In genomic region chr19:3368276-3368675, GRCm38 (mm10) we compare ENCODE assay signal across 27 mouse cellular contexts. TPM values are rescaled to one million over a fixed set of nuclear protein-coding genes. Genes with fewer than 3 reads are reported as not detected.
DNase-seq lines count a peak whose midpoint lies in the region; ATAC-seq and TF ChIP-seq lines count a peak whose summit lies in the region.
"Had no signal": no experiment of that assay in that cellular context is flagged by ENCODE, and none has a peak within 500 bp of the region (broad histone marks: within the 10 kb centered on the region; RNA-seq: fewer than 3 reads in every experiment).

No protein-coding gene starts in this region.

- no peak for ATAC-seq in intestine, postnatal 0 days
- no peak for ATAC-seq in intestine, embryonic 15.5 days
- ATAC-seq in liver, postnatal 0 days, result no peak
- ATAC-seq in liver, embryonic 11.5 days (replicated peaks; ENCODE audit: low FRiP score), result no peak
- ATAC-seq: CD4-positive, CD25-positive, alpha-beta regulatory T cell, adult 4 months; forebrain, embryonic 13.5 days; hindbrain, embryonic 16.5 days; Patski had no signal

- no peak for TF ChIP-seq EP300 in liver, postnatal 0 days (IDR thresholded peaks at IDR 0.05; ENCODE audit: low read depth)
- TF ChIP-seq EP300 in ES-Bruce4 (IDR thresholded peaks at IDR 0.05; ENCODE audit: insufficient read depth, low read depth, low read length), result no peak

- H3K27ac ChIP-seq in intestine, postnatal 0 days (ENCODE audit: low read depth, low read length), result no peak overlapping the region
- no peak overlapping the region for H3K27ac ChIP-seq in intestine, embryonic 15.5 days
- no peak overlapping the region for H3K27ac ChIP-seq in liver, postnatal 0 days (ENCODE audit: low read depth)
- no peak overlapping the region for H3K27ac ChIP-seq in liver, embryonic 11.5 days (ENCODE audit: low read depth, low read length)
- no peak overlapping the region for H3K27ac ChIP-seq in ES-Bruce4 (ENCODE audit: insufficient read depth, low read length)
- no peak overlapping the region for H3K27ac ChIP-seq in small intestine, adult 2 months (ENCODE audit: insufficient read depth, low read depth, low read length)
- H3K27ac ChIP-seq: forebrain, embryonic 13.5 days; hindbrain, embryonic 10.5 days; kidney, embryonic 15.5 days; limb, embryonic 10.5 days; limb, embryonic 15.5 days; neural tube, embryonic 13.5 days had no signal

- peak; percentile 43 for TF ChIP-seq CTCF in intestine, postnatal 0 days (IDR thresholded peaks at IDR 0.05; ENCODE audit: low read depth)
- TF ChIP-seq CTCF in liver, postnatal 0 days (IDR thresholded peaks at IDR 0.05; ENCODE audit: low read depth), result 0 out of 2 replicates have a peak, but pooled peaks have one; percentile 18
- peak; percentile 21 for TF ChIP-seq CTCF in ES-Bruce4 (IDR thresholded peaks at IDR 0.05; ENCODE audit: low read depth, low read length)
- peak; percentile 15; the same call in 1 of the 2 replicates for TF ChIP-seq CTCF in small intestine, adult 2 months (IDR thresholded peaks at IDR 0.05; ENCODE audit: extremely low read depth, insufficient read length, insufficient replicate concordance, low read depth, low read length)

- no peaks in the 10 kb centered on the region for H3K9me3 ChIP-seq in intestine, postnatal 0 days (ENCODE audit: control insufficient read depth)
- H3K9me3 ChIP-seq in intestine, embryonic 15.5 days, result no peaks in the 10 kb centered on the region
- no peaks in the 10 kb centered on the region for H3K9me3 ChIP-seq in liver, postnatal 0 days (ENCODE audit: low read length)
- no peaks in the 10 kb centered on the region for H3K9me3 ChIP-seq in liver, embryonic 11.5 days (ENCODE audit: control insufficient read depth, low read length)
- no peaks in the 10 kb centered on the region for H3K9me3 ChIP-seq in ES-Bruce4 (replicated peaks; ENCODE audit: control insufficient read depth, insufficient read depth, low read length, poor library complexity, severe bottlenecking)
- H3K9me3 ChIP-seq: forebrain, embryonic 13.5 days; heart, embryonic 12.5 days; limb, embryonic 10.5 days; limb, embryonic 15.5 days; neural tube, embryonic 13.5 days had no signal

- no peak overlapping the region for H3K4me3 ChIP-seq in intestine, postnatal 0 days (ENCODE audit: low read depth, low read length)
- no peak overlapping the region for H3K4me3 ChIP-seq in intestine, embryonic 15.5 days (replicated peaks)
- no peak overlapping the region for H3K4me3 ChIP-seq in liver, postnatal 0 days (ENCODE audit: low read depth, low read length)
- H3K4me3 ChIP-seq in liver, embryonic 11.5 days (ENCODE audit: low read depth, low read length), result no peak overlapping the region
- H3K4me3 ChIP-seq in ES-Bruce4 (ENCODE audit: low read depth, low read length), result no peak overlapping the region
- H3K4me3 ChIP-seq in small intestine, adult 2 months (ENCODE audit: low read depth, low read length), result no peak overlapping the region
- H3K4me3 ChIP-seq: forebrain, embryonic 13.5 days; heart, embryonic 12.5 days; hindbrain, embryonic 10.5 days; kidney, embryonic 15.5 days; limb, embryonic 10.5 days; limb, embryonic 15.5 days; neural tube, embryonic 13.5 days had no signal

- 93% methylated on average over 3 of the region's 3 CpGs for WGBS in intestine, postnatal 0 days
- WGBS in intestine, embryonic 15.5 days, result 92% methylated on average over 3 of the region's 3 CpGs
- 83% methylated on average over 3 of the region's 3 CpGs for WGBS in liver, postnatal 0 days (ENCODE audit: insufficient replicate concordance)
- 87% methylated on average over 3 of the region's 3 CpGs for WGBS in liver, embryonic 11.5 days
- WGBS in small intestine, adult 2 months, result 95% methylated on average over 3 of the region's 3 CpGs

- no peak overlapping the region for H3K9ac ChIP-seq in intestine, postnatal 0 days (ENCODE audit: low read depth, low read length)
- no peak overlapping the region for H3K9ac ChIP-seq in intestine, embryonic 15.5 days
- H3K9ac ChIP-seq in liver, postnatal 0 days (replicated peaks), result no peak overlapping the region
- H3K9ac ChIP-seq in liver, embryonic 11.5 days (ENCODE audit: low read depth, low read length), result no peak overlapping the region
- no peak overlapping the region for H3K9ac ChIP-seq in ES-Bruce4 (ENCODE audit: low read depth, poor library complexity, severe bottlenecking)
- H3K9ac ChIP-seq: forebrain, embryonic 13.5 days; heart, embryonic 12.5 days; kidney, embryonic 15.5 days; limb, embryonic 15.5 days; neural tube, embryonic 13.5 days had no signal

- peaks cover 96% of the 10 kb centered on the region for H3K36me3 ChIP-seq in intestine, postnatal 0 days (ENCODE audit: control insufficient read depth, insufficient read depth)
- peaks cover 12% of the 10 kb centered on the region for H3K36me3 ChIP-seq in intestine, embryonic 15.5 days
- peaks cover 78% of the 10 kb centered on the region for H3K36me3 ChIP-seq in liver, postnatal 0 days (replicated peaks; ENCODE audit: insufficient read depth, low read length)
- peaks cover 11% of the 10 kb centered on the region; the same call in 1 of the 2 replicates for H3K36me3 ChIP-seq in liver, embryonic 11.5 days (ENCODE audit: control insufficient read depth, insufficient read depth, low read length)
- H3K36me3 ChIP-seq in ES-Bruce4 (ENCODE audit: control insufficient read depth, insufficient read depth, low read length, poor library complexity, severe bottlenecking), result peaks cover 5% of the 10 kb centered on the region; the same call in 1 of the 2 replicates
- peaks cover 80% of the 10 kb centered on the region for H3K36me3 ChIP-seq in small intestine, adult 2 months (ENCODE audit: control insufficient read depth, insufficient read depth, low read length)
- H3K36me3 ChIP-seq: hindbrain, embryonic 10.5 days had no signal

- no peak for TF ChIP-seq POLR2A in ES-Bruce4 (IDR thresholded peaks at IDR 0.05; ENCODE audit: insufficient read depth, low read length)
- no peak for TF ChIP-seq POLR2A in small intestine, adult 2 months (IDR thresholded peaks at IDR 0.05; ENCODE audit: low read depth, low read length)

- H3K4me2 ChIP-seq in intestine, postnatal 0 days (replicated peaks; ENCODE audit: low read depth), result no peak overlapping the region
- no peak overlapping the region for H3K4me2 ChIP-seq in intestine, embryonic 15.5 days (replicated peaks)
- no peak overlapping the region for H3K4me2 ChIP-seq in liver, postnatal 0 days (ENCODE audit: low read depth, low read length)
- H3K4me2 ChIP-seq in liver, embryonic 11.5 days, result no peak overlapping the region
- H3K4me2 ChIP-seq: forebrain, embryonic 13.5 days; heart, embryonic 12.5 days; kidney, embryonic 15.5 days; limb, embryonic 15.5 days; midbrain, embryonic 11.5 days; neural tube, embryonic 13.5 days had no signal

- no peaks in the 10 kb centered on the region for H3K27me3 ChIP-seq in intestine, postnatal 0 days (replicated peaks; ENCODE audit: control insufficient read depth, insufficient read depth, low read length)
- no peaks in the 10 kb centered on the region for H3K27me3 ChIP-seq in intestine, embryonic 15.5 days (replicated peaks)
- no peaks in the 10 kb centered on the region for H3K27me3 ChIP-seq in liver, postnatal 0 days (ENCODE audit: insufficient read depth, low read length)
- H3K27me3 ChIP-seq in liver, embryonic 11.5 days (replicated peaks; ENCODE audit: control insufficient read depth, insufficient read depth, low read length), result no peaks in the 10 kb centered on the region
- H3K27me3 ChIP-seq in ES-Bruce4 (ENCODE audit: control insufficient read depth, insufficient read depth, low read length, poor library complexity, severe bottlenecking), result no peaks in the 10 kb centered on the region
- H3K27me3 ChIP-seq in small intestine, adult 2 months (ENCODE audit: control insufficient read depth, insufficient read depth, low read length), result no peaks in the 10 kb centered on the region
- H3K27me3 ChIP-seq: forebrain, embryonic 13.5 days; heart, embryonic 12.5 days; kidney, embryonic 15.5 days; limb, embryonic 15.5 days; neural tube, embryonic 13.5 days; Patski had no signal

- no peak for DNase-seq in liver, postnatal 0 days
- DNase-seq in liver, embryonic 11.5 days (ENCODE audit: low spot score), result no peak
- no peak for DNase-seq in cerebellum, adult 11-12 months
- no peak for DNase-seq in cerebellum, adult 8-10 months
- DNase-seq: adrenal gland, adult 8-10 months; cerebellum, adult 9-10 months; cerebellum, postnatal 36 days; gastrocnemius, postnatal 25 days; heart, adult 18-20 months; lung, postnatal 36 days; right cerebral cortex, postnatal 4 days had no signal

- no peaks in the 10 kb centered on the region for H3K4me1 ChIP-seq in intestine, postnatal 0 days (replicated peaks; ENCODE audit: control insufficient read depth, insufficient read depth, low read length)
- H3K4me1 ChIP-seq in intestine, embryonic 15.5 days (replicated peaks), result no peaks in the 10 kb centered on the region
- H3K4me1 ChIP-seq in liver, postnatal 0 days (ENCODE audit: insufficient read depth), result no peaks in the 10 kb centered on the region
- no peaks in the 10 kb centered on the region for H3K4me1 ChIP-seq in liver, embryonic 11.5 days (replicated peaks; ENCODE audit: control insufficient read depth, insufficient read depth, low read length)
- H3K4me1 ChIP-seq in ES-Bruce4 (ENCODE audit: control insufficient read depth, insufficient read depth, low read length), result no peaks in the 10 kb centered on the region
- H3K4me1 ChIP-seq in small intestine, adult 2 months (ENCODE audit: control insufficient read depth, insufficient read depth, insufficient read length, low read length), result no peaks in the 10 kb centered on the region; the same call in 1 of the 2 replicates
- H3K4me1 ChIP-seq: forebrain, embryonic 13.5 days; heart, embryonic 12.5 days; hindbrain, embryonic 10.5 days; kidney, embryonic 15.5 days; limb, embryonic 10.5 days; limb, embryonic 15.5 days; neural tube, embryonic 13.5 days had no signal

RNA-seq across cellular contexts. Expression of gene Tesmin, which starts 20.4 kb away (rescaled TPM):
- polyA plus RNA-seq in intestine, postnatal 0 days (2015; fragmentation: Nextera tagmentation; extraction: Ambion mirVana), result 1.1 and 1.3 TPM in 2 replicates
- polyA plus RNA-seq in intestine, embryonic 15.5 days (2015; fragmentation: Nextera tagmentation; extraction: Ambion mirVana), result 0.24 and 0.27 TPM in 2 replicates
- polyA plus RNA-seq in liver, postnatal 0 days (2015; fragmentation: Nextera tagmentation; extraction: Ambion mirVana), result 0.80 and 0.91 TPM in 2 replicates
- 0.41 and 0.55 TPM in 2 replicates for polyA plus RNA-seq in liver, embryonic 11.5 days (2014; fragmentation: Nextera tagmentation; extraction: Ambion mirVana)
- 2.0 and 2.7 TPM in 2 replicates for polyA plus RNA-seq in ES-Bruce4 (2011; ENCODE audit: insufficient read depth, insufficient read length, low read depth, missing spikeins)
- 0.10 and 0.42 TPM in 2 replicates for polyA plus RNA-seq in small intestine, adult 2 months (2012; rRNA removed)
- polyA plus RNA-seq: CD4-positive, CD25-positive, alpha-beta regulatory T cell, adult 4 months; neural tube, embryonic 13.5 days had no signal

RNA-seq across cellular contexts. Expression of gene Gal, which starts 46.1 kb away (rescaled TPM):
- 38.7 and 42.3 TPM in 2 replicates for polyA plus RNA-seq in intestine, postnatal 0 days (2015; fragmentation: Nextera tagmentation; extraction: Ambion mirVana)
- polyA plus RNA-seq in intestine, embryonic 15.5 days (2015; fragmentation: Nextera tagmentation; extraction: Ambion mirVana), result 15.6 and 16.4 TPM in 2 replicates
- 0.14 TPM in 1 of 2 replicates, not detected in the other for polyA plus RNA-seq in liver, postnatal 0 days (2015; fragmentation: Nextera tagmentation; extraction: Ambion mirVana)
- 2.1 and 2.6 TPM in 2 replicates for polyA plus RNA-seq in liver, embryonic 11.5 days (2014; fragmentation: Nextera tagmentation; extraction: Ambion mirVana)
- 1.5 and 2.5 TPM in 2 replicates for polyA plus RNA-seq in ES-Bruce4 (2011; ENCODE audit: insufficient read depth, insufficient read length, low read depth, missing spikeins)
- 12.3 and 200 TPM in 2 replicates for polyA plus RNA-seq in small intestine, adult 2 months (2012; rRNA removed)
- polyA plus RNA-seq: liver, embryonic 16.5 days; Patski had no signal

RNA-seq across cellular contexts. Expression of gene Cpt1a, which starts 46.1 kb away (rescaled TPM):
- 104 and 105 TPM in 2 replicates for polyA plus RNA-seq in intestine, postnatal 0 days (2015; fragmentation: Nextera tagmentation; extraction: Ambion mirVana)
- polyA plus RNA-seq in intestine, embryonic 15.5 days (2015; fragmentation: Nextera tagmentation; extraction: Ambion mirVana), result 30.8 and 31.8 TPM in 2 replicates
- polyA plus RNA-seq in liver, postnatal 0 days (2015; fragmentation: Nextera tagmentation; extraction: Ambion mirVana), result 139 and 140 TPM in 2 replicates
- polyA plus RNA-seq in liver, embryonic 11.5 days (2014; fragmentation: Nextera tagmentation; extraction: Ambion mirVana), result 15.0 and 15.8 TPM in 2 replicates
- polyA plus RNA-seq in ES-Bruce4 (2011; ENCODE audit: insufficient read depth, insufficient read length, low read depth, missing spikeins), result 24.5 and 27.2 TPM in 2 replicates
- polyA plus RNA-seq in small intestine, adult 2 months (2012; rRNA removed), result 40.5 and 92.1 TPM in 2 replicates
